Mouse (Mus musculus): ENCODE data around the gene Bhlhe40.

Bhlhe40 gene

DNA sequence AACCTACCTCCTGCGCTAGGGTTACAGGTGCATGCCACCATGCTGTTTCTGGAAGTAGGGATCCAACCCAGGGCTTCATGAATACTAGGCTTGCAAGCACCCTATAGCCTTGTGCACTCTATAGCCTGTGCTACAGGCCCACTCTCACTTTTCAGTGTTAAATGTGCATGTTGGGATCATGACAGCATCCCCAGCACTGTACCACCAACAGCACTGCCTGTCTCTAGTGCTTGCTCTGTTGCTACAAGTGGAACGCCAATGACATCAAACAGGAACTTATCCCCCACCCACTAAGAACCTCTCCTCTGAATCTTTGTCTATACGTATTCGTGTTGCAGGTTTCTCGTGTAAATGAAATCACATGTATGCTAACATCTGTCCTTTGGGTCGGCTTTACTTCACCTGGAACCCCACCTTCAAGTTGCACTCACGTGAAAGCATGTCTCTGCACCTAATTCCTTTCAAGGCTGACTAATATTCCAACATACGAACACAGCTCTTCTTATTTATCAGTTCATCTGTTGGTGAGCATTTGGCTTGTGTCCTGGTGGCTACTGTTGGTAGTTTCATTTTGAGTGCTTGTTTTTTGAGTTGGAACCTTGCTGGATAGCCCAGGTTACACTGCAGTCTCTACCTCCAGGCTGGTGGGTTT, 46.7 kb downstream of the Bhlhe40 start:
- in situ Hi-C loops (cut with MboI; ENCODE audit: low pct_unique_long_range_greater_than_20kb in 1 of 2, low sequenced_read_pairs in 2 of 2, unreplicated experiment in 1 of 2): loop anchor here in 1 of 2 experiments (25.0 kb wide), 1 partner anchor 620 kb away; no protein-coding TSS in a partner anchor

DNA sequence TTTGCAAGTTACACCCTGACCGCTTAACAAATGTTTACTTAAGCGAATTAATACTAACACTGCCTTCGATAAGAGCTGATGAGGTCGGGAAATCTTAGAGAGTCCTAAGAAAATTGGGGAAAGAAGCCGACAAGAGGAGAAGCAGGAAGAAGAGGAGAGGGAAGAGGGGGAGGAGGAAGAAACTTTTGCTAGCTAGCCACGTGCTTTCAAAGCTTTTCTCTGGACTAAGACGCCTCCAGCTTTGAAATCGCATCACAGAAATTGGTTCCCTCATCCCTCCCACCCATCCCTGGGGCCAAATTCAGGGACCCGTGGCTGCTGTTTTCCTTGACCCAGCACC, 48.7 kb downstream of the Bhlhe40 start:
- in situ Hi-C loops (cut with MboI; ENCODE audit: low pct_unique_long_range_greater_than_20kb in 1 of 2, low sequenced_read_pairs in 2 of 2, unreplicated experiment in 1 of 2): loop anchor here in 1 of 2 experiments (25.0 kb wide), 1 partner anchor 622 kb away; no protein-coding TSS in a partner anchor

DNA sequence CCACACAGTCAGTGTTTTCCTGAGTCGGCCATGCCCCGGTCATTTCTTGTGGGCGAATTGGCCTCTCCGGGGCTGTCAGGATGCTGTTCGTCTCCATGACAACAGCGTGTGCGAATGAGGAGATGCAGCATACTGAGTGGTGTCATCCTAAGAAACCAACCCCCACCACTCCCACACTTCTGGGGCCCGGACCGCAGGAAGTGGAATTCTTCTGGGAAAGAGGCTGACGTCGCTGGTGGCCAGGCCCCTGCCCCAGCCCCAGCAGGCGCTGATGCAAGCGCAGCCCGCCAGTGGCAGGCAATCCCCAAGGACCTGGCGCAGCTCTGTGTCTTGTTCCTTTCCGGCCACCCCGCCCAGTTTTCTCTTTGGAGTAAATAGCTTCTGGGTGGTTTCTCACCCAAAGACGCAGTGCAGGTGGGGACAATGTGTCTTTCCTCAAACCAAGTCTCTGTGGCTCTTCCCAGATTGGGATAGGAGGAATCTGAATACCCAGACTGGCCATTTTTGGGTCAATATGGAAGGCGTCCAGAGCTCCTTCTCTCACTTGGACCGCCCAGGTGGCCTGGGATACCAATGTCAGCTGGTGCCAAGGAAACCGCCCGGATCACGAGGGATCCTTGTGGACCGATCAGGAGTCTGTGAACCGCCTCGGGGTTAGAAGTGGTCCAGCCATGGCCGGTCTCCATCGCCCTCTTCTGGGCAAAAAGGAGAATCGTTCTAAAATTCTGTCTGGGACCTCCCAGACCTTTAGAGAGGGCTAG, 49.2 kb downstream of the Bhlhe40 start:
- in situ Hi-C loops (cut with MboI; ENCODE audit: low pct_unique_long_range_greater_than_20kb in 1 of 2, low sequenced_read_pairs in 2 of 2, unreplicated experiment in 1 of 2): loop anchor here in 1 of 2 experiments (10.0 to 25.0 kb wide), 2 partner anchors 275 to 622 kb away; no protein-coding TSS in a partner anchor

DNA sequence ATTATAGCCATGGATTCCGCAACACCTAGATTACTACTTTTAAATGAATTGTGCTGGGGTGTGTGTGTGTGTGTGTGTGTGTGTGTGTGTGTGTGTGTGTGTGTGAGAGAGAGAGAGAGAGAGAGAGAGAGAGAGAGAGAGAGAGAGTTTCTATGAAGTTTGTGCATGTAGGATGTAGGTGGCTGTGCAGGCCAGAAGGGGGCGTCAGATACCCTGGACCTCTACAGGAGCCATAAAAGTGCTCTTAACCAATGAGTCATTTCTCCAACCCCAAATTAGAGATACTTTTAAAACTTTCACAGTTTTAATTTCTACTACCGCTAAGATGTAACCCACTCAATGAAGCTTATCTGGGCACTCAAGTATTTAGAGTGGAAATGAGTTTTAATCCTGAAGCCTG, 50.2 kb downstream of the Bhlhe40 start:
- in situ Hi-C loops (cut with MboI; ENCODE audit: low pct_unique_long_range_greater_than_20kb in 1 of 2, low sequenced_read_pairs in 2 of 2, unreplicated experiment in 1 of 2): loop anchor here in 1 of 2 experiments (10.0 to 25.0 kb wide), 2 partner anchors 276 to 623 kb away; no protein-coding TSS in a partner anchor

DNA sequence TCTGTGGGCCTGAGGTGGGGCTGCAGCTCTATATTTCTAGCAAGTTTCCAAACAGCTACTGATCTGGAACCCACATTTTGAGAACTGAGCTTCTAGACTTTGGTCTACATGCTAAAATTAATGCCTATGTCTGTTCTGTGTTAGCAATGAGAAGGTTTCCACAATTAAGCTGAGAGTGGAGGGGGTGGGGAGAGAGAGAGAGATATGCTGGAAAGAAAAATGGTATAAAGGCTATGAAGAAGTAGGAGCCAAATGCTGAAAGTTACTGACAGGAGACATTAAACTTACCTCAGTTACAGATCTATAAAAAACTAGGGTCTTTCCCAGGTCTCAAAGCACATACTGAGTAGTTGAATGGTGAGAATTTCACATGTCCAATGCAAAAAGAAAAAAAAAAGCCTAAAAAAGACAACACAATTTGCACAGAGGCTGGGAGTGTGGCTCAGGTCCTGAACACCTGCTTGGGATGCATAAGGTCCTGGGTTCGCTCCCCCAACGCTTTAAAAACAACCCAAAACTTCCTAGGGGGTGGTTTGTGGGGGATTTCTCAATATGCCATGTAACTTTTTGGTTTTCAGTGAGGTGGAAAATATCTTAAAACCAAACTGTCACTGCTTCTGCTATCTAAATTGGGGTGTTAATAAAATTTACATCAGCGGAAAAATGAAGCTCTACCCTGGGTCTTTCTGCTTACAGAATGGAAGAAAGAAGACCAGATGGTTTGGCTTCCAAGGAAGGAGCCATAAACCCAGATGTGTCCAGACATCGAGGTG, 50.9 kb downstream of the Bhlhe40 start:
- in situ Hi-C loops (cut with MboI; ENCODE audit: low pct_unique_long_range_greater_than_20kb in 1 of 2, low sequenced_read_pairs in 2 of 2, unreplicated experiment in 1 of 2): loop anchor here in 1 of 2 experiments (10.0 to 25.0 kb wide), 2 partner anchors 277 to 624 kb away; no protein-coding TSS in a partner anchor

DNA sequence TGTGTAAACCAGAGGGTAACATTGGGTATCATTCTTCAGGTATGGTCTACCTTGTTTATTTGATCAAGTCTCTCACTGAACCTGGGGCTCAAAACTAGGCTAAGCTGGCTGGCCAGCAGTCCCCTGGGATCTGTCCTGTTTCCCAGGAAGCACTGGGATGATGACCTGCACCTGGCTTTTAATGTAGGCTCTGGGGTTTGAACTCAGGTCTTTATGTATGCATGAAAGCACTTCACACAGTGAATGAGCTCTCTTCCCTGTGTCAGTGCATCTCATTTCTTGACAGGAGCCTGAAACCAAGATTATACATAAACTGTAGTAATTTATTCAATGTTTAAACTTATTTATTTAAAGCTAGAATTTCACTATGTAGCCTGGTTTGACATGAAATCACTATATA, 51.7 kb downstream of the Bhlhe40 start:
- in situ Hi-C loops (cut with MboI; ENCODE audit: low pct_unique_long_range_greater_than_20kb in 1 of 2, low sequenced_read_pairs in 2 of 2, unreplicated experiment in 1 of 2): loop anchor here in 1 of 2 experiments (10.0 to 25.0 kb wide), 2 partner anchors 277 to 625 kb away; no protein-coding TSS in a partner anchor

DNA sequence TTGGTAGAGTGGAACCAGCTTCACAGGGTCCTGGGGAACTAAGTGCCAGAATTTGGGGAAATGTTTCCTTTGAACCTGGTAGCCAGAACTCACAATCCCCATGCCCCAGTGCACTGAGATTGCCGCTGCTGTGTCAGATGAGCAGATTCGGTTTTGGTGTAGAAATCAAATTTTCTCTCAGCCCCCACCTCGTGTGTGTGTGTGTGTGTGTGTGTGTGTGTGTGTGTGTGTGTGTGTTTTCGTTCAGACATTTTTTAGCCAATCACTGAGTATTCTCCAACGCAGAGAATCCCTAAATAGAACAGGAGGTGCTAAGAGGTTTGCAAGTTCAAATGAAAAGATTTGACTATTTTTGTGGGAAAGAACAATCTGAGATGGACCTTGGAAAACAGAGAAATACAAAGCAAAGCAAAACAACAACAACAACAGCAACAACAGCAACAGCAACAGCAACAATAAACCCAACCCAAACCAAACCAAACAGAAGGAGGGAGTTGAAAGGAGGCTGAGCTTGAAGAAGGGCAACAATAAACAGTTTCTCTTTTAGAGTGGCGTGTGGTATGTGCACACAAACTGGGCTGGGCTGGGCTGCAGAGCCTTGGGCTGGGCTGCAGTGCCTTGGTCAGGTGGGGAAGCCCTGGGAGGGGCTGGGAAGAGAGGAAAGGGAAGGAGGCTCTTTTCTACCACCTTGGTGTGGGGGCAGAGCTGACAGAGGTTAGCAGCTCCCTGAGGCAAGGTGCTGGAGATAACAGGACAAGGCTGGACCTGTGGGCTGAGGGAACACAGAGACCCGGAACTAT, 52.9 kb downstream of the Bhlhe40 start:
- in situ Hi-C loops (cut with MboI; ENCODE audit: low pct_unique_long_range_greater_than_20kb in 1 of 2, low sequenced_read_pairs in 2 of 2, unreplicated experiment in 1 of 2): loop anchor here in 1 of 2 experiments (10.0 to 25.0 kb wide), 2 partner anchors 279 to 626 kb away; no protein-coding TSS in a partner anchor
